21 mouse cellular contexts compared by ENCODE assay signal in genomic region chr2:35385441-35385871, GRCm38 (mm10). TPM values are rescaled to one million over a fixed set of nuclear protein-coding genes. Genes with fewer than 3 reads are reported as not detected.
DNase-seq lines count a peak whose midpoint lies in the region; ATAC-seq and TF ChIP-seq lines count a peak whose summit lies in the region.
"Had no signal": no experiment of that assay in that cellular context is flagged by ENCODE, and none has a peak within 500 bp of the region (broad histone marks: within the 10 kb centered on the region; RNA-seq: fewer than 3 reads in every experiment).

No protein-coding gene starts in this region.

- peak overlapping the region; percentile 78 for H3K27ac ChIP-seq in gastrocnemius, adult 2 months
- H3K27ac ChIP-seq in cerebellum, adult 2 months (ENCODE audit: insufficient read depth, low read length): no peak overlapping the region
- peak overlapping the region; percentile 76 for H3K27ac ChIP-seq in heart, embryonic 16.5 days (ENCODE audit: low read length)
- no peak overlapping the region for H3K27ac ChIP-seq in lung, postnatal 0 days (ENCODE audit: low read length)
- H3K27ac ChIP-seq: hindbrain, embryonic 10.5 days; liver, embryonic 13.5 days; midbrain, embryonic 10.5 days had no signal

- H3K4me3 ChIP-seq in gastrocnemius, adult 2 months: peak overlapping the region; percentile 37
- no peak overlapping the region for H3K4me3 ChIP-seq in cerebellum, adult 2 months (replicated peaks; ENCODE audit: insufficient read depth, low read depth, low read length)
- H3K4me3 ChIP-seq in heart, embryonic 16.5 days (ENCODE audit: low read length): no peak overlapping the region
- no peak overlapping the region for H3K4me3 ChIP-seq in lung, postnatal 0 days (ENCODE audit: low read depth, low read length)
- H3K4me3 ChIP-seq: hindbrain, embryonic 10.5 days; liver, embryonic 13.5 days; midbrain, embryonic 10.5 days had no signal

- H3K36me3 ChIP-seq in heart, embryonic 16.5 days (ENCODE audit: control insufficient read depth, insufficient read depth): no peaks in the 10 kb centered on the region
- no peaks in the 10 kb centered on the region for H3K36me3 ChIP-seq in lung, postnatal 0 days (ENCODE audit: insufficient read depth, low read length)
- H3K36me3 ChIP-seq: hindbrain, embryonic 10.5 days; liver, embryonic 13.5 days; midbrain, embryonic 10.5 days had no signal

- peak overlapping the region; percentile 26; the same call in 1 of the 2 replicates for H3K9ac ChIP-seq in heart, embryonic 16.5 days (ENCODE audit: low read length)
- no peak overlapping the region for H3K9ac ChIP-seq in lung, postnatal 0 days (replicated peaks; ENCODE audit: low read depth)
- H3K9ac ChIP-seq: forebrain, postnatal 0 days; liver, embryonic 13.5 days had no signal

- TF ChIP-seq CTCF in gastrocnemius, adult 2 months (IDR thresholded peaks at IDR 0.05): no peak
- TF ChIP-seq CTCF in cerebellum, adult 2 months (IDR thresholded peaks at IDR 0.05; ENCODE audit: borderline replicate concordance, insufficient read depth, low read depth, low read length): no peak
- no peak for TF ChIP-seq CTCF in lung, postnatal 0 days (IDR thresholded peaks at IDR 0.05)

- no peaks in the 10 kb centered on the region for H3K27me3 ChIP-seq in cerebellum, adult 2 months (ENCODE audit: control insufficient read depth, insufficient read depth, low read length)
- no peaks in the 10 kb centered on the region for H3K27me3 ChIP-seq in heart, embryonic 16.5 days (ENCODE audit: control insufficient read depth, insufficient read depth, low read length)
- no peaks in the 10 kb centered on the region for H3K27me3 ChIP-seq in lung, postnatal 0 days (replicated peaks; ENCODE audit: insufficient read depth, low read length)
- H3K27me3 ChIP-seq: liver, embryonic 13.5 days had no signal

- WGBS in cerebellum, adult 2 months: 15% methylated on average over 9 of the region's 9 CpGs
- 42% methylated on average over 9 of the region's 9 CpGs for WGBS in heart, embryonic 16.5 days
- 63% methylated on average over 9 of the region's 9 CpGs for WGBS in lung, postnatal 0 days

- peak; percentile 86 for ATAC-seq in heart, embryonic 16.5 days (replicated peaks; ENCODE audit: extremely low read depth, insufficient read depth, low FRiP score)
- no peak for ATAC-seq in lung, postnatal 0 days
- ATAC-seq: forebrain, postnatal 0 days had no signal

- TF ChIP-seq EP300 in lung, postnatal 0 days (IDR thresholded peaks at IDR 0.05): no peak

- H3K4me2 ChIP-seq in heart, embryonic 16.5 days (ENCODE audit: low read depth, low read length): peak overlapping the region; percentile 33
- no peak overlapping the region for H3K4me2 ChIP-seq in lung, postnatal 0 days (replicated peaks; ENCODE audit: low read depth, low read length)
- H3K4me2 ChIP-seq: liver, embryonic 13.5 days had no signal

- H3K9me3 ChIP-seq in heart, embryonic 16.5 days (replicated peaks; ENCODE audit: control insufficient read depth, low read length): peaks cover 7% of the 10 kb centered on the region
- H3K9me3 ChIP-seq in lung, postnatal 0 days (ENCODE audit: low read length): no peaks in the 10 kb centered on the region
- H3K9me3 ChIP-seq: hindbrain, embryonic 10.5 days; liver, embryonic 13.5 days had no signal

- no peaks in the 10 kb centered on the region for H3K4me1 ChIP-seq in cerebellum, adult 2 months (ENCODE audit: control insufficient read depth, insufficient read depth, low read length)
- H3K4me1 ChIP-seq in heart, embryonic 16.5 days (ENCODE audit: control insufficient read depth, insufficient read depth, low read length): peaks cover 8% of the 10 kb centered on the region
- no peaks in the 10 kb centered on the region for H3K4me1 ChIP-seq in lung, postnatal 0 days (ENCODE audit: insufficient read depth, low read depth, low read length)
- H3K4me1 ChIP-seq: hindbrain, embryonic 10.5 days; liver, embryonic 13.5 days had no signal

- peak; percentile 79 for DNase-seq in gastrocnemius, adult 2 months
- no peak for DNase-seq in gastrocnemius, postnatal 4 days (ENCODE audit: low spot score in 2 of 2)
- DNase-seq in cerebellum, adult 2 months: peak; percentile 44 to 66
- DNase-seq in cerebellum, postnatal 25 days: peak; percentile 36 to 47
- DNase-seq in thymus, postnatal 0 days (ENCODE audit: low spot score): no peak
- no peak for DNase-seq in lung, postnatal 0 days (ENCODE audit: low spot score)
- no peak for DNase-seq in spleen, postnatal 4 days (ENCODE audit: low spot score in 2 of 2)
- DNase-seq: forebrain, postnatal 0 days; kidney, adult 18-20 months; kidney, postnatal 25 days; liver, embryonic 13.5 days; lung, postnatal 10 days; thymus, postnatal 14 days had no signal

- intact Hi-C loops in gastrocnemius, adult 2 months (cut with DNase I): no loop called here

- no peak for TF ChIP-seq POLR2A in cerebellum, adult 2 months (IDR thresholded peaks at IDR 0.05; ENCODE audit: borderline replicate concordance, insufficient read depth, low read length)

RNA-seq across cellular contexts. Expression of gene 4930402F06Rik, which starts 11.5 kb away (rescaled TPM):
- total RNA-seq in gastrocnemius, adult 2 months (2021): not detected
- total RNA-seq in gastrocnemius, postnatal 4 days (2021): not detected
- not detected in 2 replicates for polyA plus RNA-seq in cerebellum, adult 2 months (2012; rRNA removed)
- polyA plus RNA-seq in heart, embryonic 16.5 days (2015; fragmentation: Nextera tagmentation; extraction: Ambion mirVana): not detected in 2 replicates
- polyA plus RNA-seq in thymus, postnatal 0 days (2015; fragmentation: Nextera tagmentation; extraction: Ambion mirVana): not detected in 2 replicates
- polyA plus RNA-seq in lung, postnatal 0 days (2015; fragmentation: Nextera tagmentation; extraction: Ambion mirVana): not detected in 2 replicates
- total RNA-seq: forebrain, postnatal 0 days; layer of hippocampus, postnatal 14 days; left cerebral cortex, postnatal 36 days; MEL had no signal
- polyA plus RNA-seq: brain, embryonic 14.5 days; forebrain, postnatal 0 days; hindbrain, embryonic 10.5 days; liver, embryonic 13.5 days; midbrain, embryonic 10.5 days; stomach, embryonic 14.5 days had no signal

RNA-seq across cellular contexts. Expression of gene 4930568D16Rik, which starts 17.9 kb away (rescaled TPM):
- total RNA-seq in gastrocnemius, adult 2 months (2021): not detected
- total RNA-seq in gastrocnemius, postnatal 4 days (2021): not detected
- not detected in 2 replicates for polyA plus RNA-seq in cerebellum, adult 2 months (2012; rRNA removed)
- not detected in 2 replicates for polyA plus RNA-seq in heart, embryonic 16.5 days (2015; fragmentation: Nextera tagmentation; extraction: Ambion mirVana)
- polyA plus RNA-seq in thymus, postnatal 0 days (2015; fragmentation: Nextera tagmentation; extraction: Ambion mirVana): 0.13 and 0.18 TPM in 2 replicates
- not detected in 2 replicates for polyA plus RNA-seq in lung, postnatal 0 days (2015; fragmentation: Nextera tagmentation; extraction: Ambion mirVana)
- total RNA-seq: forebrain, postnatal 0 days; layer of hippocampus, postnatal 14 days; left cerebral cortex, postnatal 36 days; MEL had no signal
- polyA plus RNA-seq: brain, embryonic 14.5 days; forebrain, postnatal 0 days; hindbrain, embryonic 10.5 days; liver, embryonic 13.5 days; midbrain, embryonic 10.5 days; stomach, embryonic 14.5 days had no signal

RNA-seq across cellular contexts. Expression of gene Stom, which starts 48.7 kb away (rescaled TPM):
- total RNA-seq in gastrocnemius, adult 2 months (2021): 10 to 100 TPM; 17.1 to 30.1 TPM
- total RNA-seq in gastrocnemius, postnatal 4 days (2021): 10 to 100 TPM; 34.1 to 50.4 TPM
- polyA plus RNA-seq in cerebellum, adult 2 months (2012; rRNA removed): 14.9 and 17.0 TPM in 2 replicates
- polyA plus RNA-seq in heart, embryonic 16.5 days (2015; fragmentation: Nextera tagmentation; extraction: Ambion mirVana): 61.1 and 64.2 TPM in 2 replicates
- 16.5 and 18.9 TPM in 2 replicates for polyA plus RNA-seq in thymus, postnatal 0 days (2015; fragmentation: Nextera tagmentation; extraction: Ambion mirVana)
- polyA plus RNA-seq in lung, postnatal 0 days (2015; fragmentation: Nextera tagmentation; extraction: Ambion mirVana): 76.9 and 86.2 TPM in 2 replicates

Comparison
In these comparisons a context has a peak if more than half of its experiments do, and no peak if none do; other contexts are left out.
1. DNase-seq: peak in gastrocnemius, adult 2 months (single experiment), cerebellum, adult 2 months (2 of 2) and cerebellum, postnatal 25 days (2 of 2); none in gastrocnemius, postnatal 4 days (0 of 2), thymus, postnatal 0 days (single experiment), lung, postnatal 0 days (single experiment) and spleen, postnatal 4 days (0 of 2).
2. H3K27ac ChIP-seq: peak in gastrocnemius, adult 2 months (single experiment) and heart, embryonic 16.5 days (single experiment); none in cerebellum, adult 2 months (single experiment) and lung, postnatal 0 days (single experiment).